Mouse (Mus musculus) liver, embryonic 14.5 days (tissue): ENCODE results near the gene Krt33a.

ENCODE experiments used
- CTCF ChIP-seq: IDR thresholded peaks from 2 replicates; pipeline ENCODE4 v1.5.1; 2016; ENCODE audit warnings: antibody characterized with exemption, low read depth, control low read depth
- EP300 ChIP-seq: IDR thresholded peaks from 2 replicates; pipeline ENCODE4 v1.6.1; 2016; ENCODE audit warnings: antibody characterized with exemption, low read depth

DNA sequence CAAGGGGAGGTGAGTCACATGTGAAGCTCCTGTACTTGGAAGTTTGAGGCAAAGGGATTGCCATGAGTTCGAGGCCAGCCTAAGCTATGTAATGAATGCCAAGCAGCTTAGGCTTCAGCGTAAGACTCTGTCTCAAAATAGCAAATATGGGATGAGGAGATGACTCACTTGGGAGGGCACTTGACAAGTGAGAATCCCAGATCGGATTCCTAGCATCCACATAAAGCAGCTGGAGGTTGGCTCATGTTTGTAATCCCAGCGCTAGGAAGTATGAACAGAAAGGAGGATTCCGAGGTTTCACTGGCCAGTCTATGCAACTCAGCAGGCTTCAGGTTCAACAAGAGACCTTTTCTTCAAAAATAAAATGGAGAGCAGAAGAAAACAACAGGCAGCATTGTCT lies 5.4 kb upstream of the Krt33a start:
- TF ChIP-seq EP300 (no peak), CTCF (no peak)
